Mouse (Mus musculus) fat pad, adult 2 months (tissue): Measurements from ENCODE around the gene Ephb1.

Experiments
- DNase-seq: peaks from one replicate; pipeline ENCODE4 v3.0.0-alpha.2; 2011; ENCODE audit warnings: low read depth, low spot score; ENCODE audit errors: extremely low read depth

The Ephb1 gene

GRCm38 (mm10) chr9:102073404-102073803 lies 281.1 kb downstream of the Ephb1 start:
- no peak for DNase-seq

GRCm38 (mm10) chr9:102069151-102069882 lies 285.2 kb downstream of the Ephb1 start:
- DNase-seq = no peak

GRCm38 (mm10) chr9:102066601-102067000 lies 287.9 kb downstream of the Ephb1 start:
- no peak for DNase-seq

- DNase-seq = no peak
Measured at GRCm38 (mm10) chr9:102045886-102046285, 308.6 kb downstream of the Ephb1 start.

GRCm38 (mm10) chr9:102045111-102045861 lies 309.2 kb downstream of the Ephb1 start:
- DNase-seq = no peak

GRCm38 (mm10) chr9:102039011-102039733 lies 315.3 kb downstream of the Ephb1 start:
- DNase-seq = no peak

- DNase-seq = no peak
Measured at GRCm38 (mm10) chr9:102036132-102036531, 318.4 kb downstream of the Ephb1 start.

- no peak for DNase-seq
Measured at GRCm38 (mm10) chr9:102033231-102033630, 321.3 kb downstream of the Ephb1 start.

- no peak for DNase-seq
Measured at GRCm38 (mm10) chr9:102032376-102032775, 322.1 kb downstream of the Ephb1 start.

GRCm38 (mm10) chr9:102029661-102030060 lies 324.8 kb downstream of the Ephb1 start:
- no peak for DNase-seq

GRCm38 (mm10) chr9:102026136-102026535 lies 328.4 kb downstream of the Ephb1 start:
- DNase-seq = no peak

GRCm38 (mm10) chr9:102025141-102025540 lies 329.4 kb downstream of the Ephb1 start:
- DNase-seq = no peak

GRCm38 (mm10) chr9:102015516-102015915 lies 339.0 kb downstream of the Ephb1 start:
- DNase-seq = no peak

- no peak for DNase-seq
Measured at GRCm38 (mm10) chr9:102007706-102008105, 346.8 kb downstream of the Ephb1 start.

GRCm38 (mm10) chr9:102006539-102006938 lies 348.0 kb downstream of the Ephb1 start:
- no peak for DNase-seq

- DNase-seq = no peak
Measured at GRCm38 (mm10) chr9:102002920-102003319, 351.6 kb downstream of the Ephb1 start.

- no peak for DNase-seq
Measured at GRCm38 (mm10) chr9:102002186-102002585, 352.3 kb downstream of the Ephb1 start.

- DNase-seq = no peak
Measured at GRCm38 (mm10) chr9:102001633-102002165, 352.8 kb downstream of the Ephb1 start.

- no peak for DNase-seq
Measured at GRCm38 (mm10) chr9:101999690-102000089, 354.8 kb downstream of the Ephb1 start.

- no peak for DNase-seq
Measured at GRCm38 (mm10) chr9:101996771-101997500, 357.6 kb downstream of the Ephb1 start.

- no peak for DNase-seq
Measured at GRCm38 (mm10) chr9:101996183-101996582, 358.3 kb downstream of the Ephb1 start.
